Mouse (Mus musculus) kidney, postnatal 0 days (tissue): ENCODE results near the gene Ric8b. TPM values are rescaled to one million over a fixed set of nuclear protein-coding genes. Genes with fewer than 3 reads are reported as not detected.

Experiments used
- ATAC-seq: fragments of 200-750 bp; cut with Nextera tagmentation; replicated peaks from 2 replicates; pipeline ENCODE4 v1.8.0; 2017; ENCODE audit warnings: low read depth, moderate number of reproducible peaks, moderate TSS enrichment, moderate library complexity; ENCODE audit not compliant: low FRiP score
- DNase-seq: peaks from one replicate; pipeline ENCODE4 v3.0.0-alpha.2; 2016; ENCODE audit warnings: low spot score
- H3K27ac ChIP-seq: fragments of 300-500 bp; sonication (generic); 2 replicates; pipeline ENCODE4 v1.5.1; 2014; ENCODE audit warnings: mild to moderate bottlenecking
- H3K27me3 ChIP-seq: fragments of 300-500 bp; sonication (generic); 2 replicates; pipeline ENCODE4 v1.6.1; 2014; ENCODE audit warnings: low read length, mixed read lengths; ENCODE audit not compliant: insufficient read depth
- H3K36me3 ChIP-seq: fragments of 300-500 bp; sonication (generic); 2 replicates; pipeline ENCODE4 v1.6.1; 2014; ENCODE audit warnings: low read length, mixed read lengths; ENCODE audit not compliant: insufficient read depth
- H3K4me1 ChIP-seq: fragments of 300-500 bp; sonication (generic); replicated peaks from 2 replicates; pipeline ENCODE4 v1.6.1; 2014; ENCODE audit warnings: antibody characterized with exemption, low read length, mixed read lengths; ENCODE audit not compliant: insufficient read depth
- H3K4me2 ChIP-seq: fragments of 300-500 bp; sonication (generic); 2 replicates; pipeline ENCODE4 v1.6.1; 2014; ENCODE audit warnings: mild to moderate bottlenecking, low read length, moderate library complexity, mixed read lengths
- H3K4me3 ChIP-seq: fragments of 300-500 bp; sonication (generic); replicated peaks from 2 replicates; pipeline ENCODE4 v1.5.1; 2014; ENCODE audit warnings: low read depth, low read length
- H3K9ac ChIP-seq: fragments of 300-500 bp; sonication (generic); 2 replicates; pipeline ENCODE4 v1.6.1; 2014; ENCODE audit warnings: low read depth, low read length
- H3K9me3 ChIP-seq: fragments of 300-500 bp; sonication (generic); replicated peaks from 2 replicates; pipeline ENCODE4 v1.6.1; 2016; ENCODE audit warnings: low read length, inconsistent platforms, mixed read lengths
- CTCF ChIP-seq: IDR thresholded peaks from 2 replicates; pipeline ENCODE4 v1.5.1; 2016; ENCODE audit warnings: antibody characterized with exemption, low read depth, mild to moderate bottlenecking, moderate library complexity
- WGBS: fragments of 180-500 bp; shearing (Covaris S2); extraction: QIAGEN DNeasy Blood & Tissue Kit; methylation state at CpG from one replicate; pipeline ENCODE4 v1.1.7; 2014; 5-methylcytosine and 5-hydroxymethylcytosine counted together
- polyA plus RNA-seq: library from polyadenylated mRNA; unstranded; fragments of >200 nt; fragmentation: Nextera tagmentation; extraction: Ambion mirVana; gene quantifications from 2 replicates; pipeline ENCODE4 v1.2.1, GENCODE M21; 2015

Gene Ric8b
- polyA plus RNA-seq, 1 experiment from 2014 or later: 16.3 TPM

GRCm38 (mm10) chr10:84980291-84980690 is 62.9 kb downstream of the Ric8b start:
- no peak for TF ChIP-seq CTCF
- H3K4me3 ChIP-seq: no peak overlapping the region
- 0 out of 2 replicates have a peak, but pooled peaks cover 3% of the 10 kb centered on the region for H3K4me1 ChIP-seq
- no peak for ATAC-seq
- H3K36me3 ChIP-seq: peaks cover 22% of the 10 kb centered on the region
- no peak overlapping the region for H3K9ac ChIP-seq
- H3K27ac ChIP-seq: no peak overlapping the region
- DNase-seq: no peak
- H3K27me3 ChIP-seq: no peaks in the 10 kb centered on the region
- 92% methylated on average over 5 of the region's 5 CpGs for WGBS
- H3K9me3 ChIP-seq: no peaks in the 10 kb centered on the region
- no peak overlapping the region for H3K4me2 ChIP-seq

DNA sequence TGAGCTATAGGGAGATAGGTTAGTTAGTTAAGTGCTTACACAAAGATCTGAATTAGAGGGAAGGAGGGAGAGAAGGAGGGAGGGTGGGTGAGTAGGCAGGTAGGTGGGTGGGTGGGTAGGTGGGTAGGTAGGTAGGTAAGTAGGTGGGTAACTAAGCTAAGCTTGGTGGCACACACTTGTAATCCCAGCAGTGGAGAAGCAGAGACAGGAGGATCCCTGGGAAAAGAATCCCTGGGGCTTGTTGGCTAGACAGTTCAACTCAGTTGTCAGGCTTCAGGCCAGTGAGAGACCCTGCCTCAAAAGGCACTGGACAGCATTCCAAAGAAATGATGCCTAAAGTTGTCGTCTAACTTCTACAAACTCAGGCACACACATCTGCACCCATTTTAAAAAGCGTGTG is 64.0 kb downstream of the Ric8b start:
- H3K9ac ChIP-seq: no peak overlapping the region
- no peak overlapping the region for H3K4me3 ChIP-seq
- H3K27ac ChIP-seq: no peak overlapping the region
- no peak for DNase-seq
- H3K27me3 ChIP-seq: no peaks in the 10 kb centered on the region
- no peak for TF ChIP-seq CTCF
- 94% methylated on average over 2 of the region's 2 CpGs for WGBS
- H3K36me3 ChIP-seq: peaks cover 22% of the 10 kb centered on the region
- H3K9me3 ChIP-seq: no peaks in the 10 kb centered on the region
- no peak for ATAC-seq
- no peak overlapping the region for H3K4me2 ChIP-seq
- H3K4me1 ChIP-seq: 0 out of 2 replicates have a peak, but pooled peaks cover 1% of the 10 kb centered on the region

- Histone ChIP-seq H3K4me3 (no peak overlapping the region), H3K27me3 (no peaks in the 10 kb centered on the region), H3K4me1 (no peaks in the 10 kb centered on the region), H3K4me2 (no peak overlapping the region), H3K36me3 (peaks cover 29% of the 10 kb centered on the region), H3K9me3 (no peaks in the 10 kb centered on the region), H3K9ac (no peak overlapping the region), H3K27ac (no peak overlapping the region)
- DNase-seq: no peak
- no peak for TF ChIP-seq CTCF
- no peak for ATAC-seq
- 87% methylated on average over 7 of the region's 7 CpGs for WGBS
These were observed 65.3 kb downstream of the Ric8b start for GRCm38 (mm10) chr10:84982675-84983074.

DNA sequence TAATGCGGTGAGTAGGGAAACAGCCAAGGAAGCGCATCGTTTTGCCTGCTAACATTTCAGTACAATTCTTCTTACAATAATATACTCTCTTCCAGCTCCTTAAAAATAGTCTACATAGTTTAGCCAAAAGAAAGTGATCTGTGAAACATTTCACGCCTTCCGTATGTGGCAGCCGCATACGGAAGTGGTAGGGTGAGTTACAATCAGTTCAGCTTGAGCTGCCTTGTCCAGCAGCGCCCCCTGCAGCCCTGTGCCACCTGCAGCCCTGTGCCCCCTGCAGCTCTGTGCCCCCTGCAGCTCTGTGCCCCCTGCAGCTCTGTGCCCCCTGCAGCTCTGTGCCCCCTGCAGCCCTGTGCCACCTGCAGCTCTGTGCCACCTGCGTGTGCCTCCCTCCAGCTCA is 68.5 kb downstream of the Ric8b start:
- no peak overlapping the region for H3K27ac ChIP-seq
- H3K9ac ChIP-seq: no peak overlapping the region
- peaks cover 24% of the 10 kb centered on the region; the same call in 1 of the 2 replicates for H3K36me3 ChIP-seq
- H3K9me3 ChIP-seq: no peaks in the 10 kb centered on the region
- H3K27me3 ChIP-seq: no peaks in the 10 kb centered on the region
- H3K4me2 ChIP-seq: no peak overlapping the region
- no peak for ATAC-seq
- WGBS: 72% methylated on average over 9 of the region's 9 CpGs
- no peaks in the 10 kb centered on the region for H3K4me1 ChIP-seq
- peak; percentile 72 for DNase-seq
- no peak overlapping the region for H3K4me3 ChIP-seq
- peak; percentile 65 for TF ChIP-seq CTCF

DNA sequence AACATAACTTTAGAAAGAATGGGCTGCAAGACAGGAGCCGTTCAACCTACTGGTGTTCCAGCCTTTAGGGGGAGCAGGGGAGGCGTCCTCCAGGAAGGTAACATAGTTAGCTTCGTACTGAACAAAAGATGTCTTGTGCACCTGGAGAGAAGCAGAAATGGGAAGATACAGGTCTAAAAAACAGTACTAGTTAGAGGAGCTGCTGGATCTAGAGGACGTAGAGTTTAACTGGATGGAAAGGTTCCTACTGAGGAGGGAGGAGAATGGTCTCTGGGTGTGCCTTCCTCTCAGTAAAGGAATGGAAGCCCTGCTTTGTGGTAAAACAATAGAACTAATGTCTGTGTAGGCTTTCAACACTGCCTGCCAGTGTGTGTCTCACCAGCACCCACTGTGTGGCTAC is 70.2 kb downstream of the Ric8b start:
- WGBS: 84% methylated on average over 4 of the region's 4 CpGs
- Histone ChIP-seq H3K4me3 (no peak overlapping the region), H3K4me1 (no peaks in the 10 kb centered on the region), H3K27ac (no peak overlapping the region), H3K36me3 (peaks cover 32% of the 10 kb centered on the region), H3K4me2 (no peak overlapping the region), H3K9me3 (no peaks in the 10 kb centered on the region), H3K9ac (no peak overlapping the region), H3K27me3 (no peaks in the 10 kb centered on the region)
- peak; percentile 11; the same call in 1 of the 2 replicates for TF ChIP-seq CTCF
- ATAC-seq (no peak), DNase-seq (no peak)

DNA sequence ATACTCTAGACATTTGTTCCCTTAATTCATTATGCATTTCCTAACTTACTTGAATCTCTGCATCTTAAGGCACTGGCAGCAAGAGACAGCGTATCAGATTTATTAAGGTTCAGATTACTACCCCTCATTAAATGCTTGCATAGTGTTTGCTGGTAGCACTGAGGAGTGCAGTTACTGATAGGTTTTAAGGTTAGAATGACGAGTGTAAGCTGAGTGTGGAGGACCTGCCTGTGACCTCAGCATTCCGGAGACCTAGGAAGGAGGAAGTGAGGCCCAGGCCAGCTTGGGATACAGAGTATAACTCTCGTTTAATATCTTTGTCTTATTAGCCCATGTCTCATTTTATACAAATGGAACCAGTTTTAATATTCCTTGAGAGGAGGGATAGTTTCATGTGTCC is 71.2 kb downstream of the Ric8b start:
- 23% methylated on average over 4 of the region's 4 CpGs for WGBS
- no peak for TF ChIP-seq CTCF

DNA sequence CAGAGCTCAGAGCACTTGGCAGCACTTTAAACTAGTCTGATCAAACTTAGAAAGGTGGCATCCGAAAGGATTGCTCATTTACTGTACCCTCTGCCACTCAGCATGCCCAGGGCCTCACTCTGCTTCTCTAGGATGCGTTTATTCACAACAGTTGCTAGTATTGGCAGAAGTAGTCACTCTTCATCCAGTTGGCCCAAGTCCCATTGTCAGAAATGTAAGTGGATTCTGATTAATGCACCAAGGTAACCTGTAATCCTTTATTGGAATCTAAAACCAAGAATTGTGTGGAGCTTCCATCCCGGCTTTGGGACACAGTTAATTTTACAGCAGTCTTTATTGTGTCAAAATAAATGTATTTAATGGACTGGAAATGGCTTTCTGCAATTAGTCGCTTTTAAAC is 76.9 kb downstream of the Ric8b start:
- 78% methylated on average over 4 of the region's 4 CpGs for WGBS
- Histone ChIP-seq H3K4me3 (no peak overlapping the region), H3K27ac (no peak overlapping the region), H3K9ac (no peak overlapping the region), H3K4me1 (no peaks in the 10 kb centered on the region), H3K9me3 (no peaks in the 10 kb centered on the region), H3K4me2 (no peak overlapping the region), H3K27me3 (no peaks in the 10 kb centered on the region), H3K36me3 (peaks cover 30% of the 10 kb centered on the region)
- TF ChIP-seq CTCF: no peak
- ATAC-seq (no peak), DNase-seq (no peak)

More for the DNA sequence above, 71.2 kb downstream of the Ric8b start:
- peak; percentile 52 for DNase-seq
- H3K36me3 ChIP-seq: peaks cover 24% of the 10 kb centered on the region
- no peak overlapping the region for H3K9ac ChIP-seq
- H3K4me1 ChIP-seq: no peaks in the 10 kb centered on the region
- ATAC-seq: no peak
- no peak overlapping the region for H3K4me3 ChIP-seq
- H3K9me3 ChIP-seq: no peaks in the 10 kb centered on the region
- no peak overlapping the region for H3K27ac ChIP-seq
- H3K27me3 ChIP-seq: no peaks in the 10 kb centered on the region
- H3K4me2 ChIP-seq: no peak overlapping the region
